Mouse (Mus musculus) E14TG2a.4 (cell line): ENCODE results near the gene Aggf1.

Experiments used
- CTCF ChIP-seq: conservative IDR thresholded peaks from 2 replicates; pipeline ENCODE4 v1.5.1; 2014; ENCODE audit warnings: low read length
- NANOG ChIP-seq: IDR thresholded peaks from 2 replicates; pipeline ENCODE4 v1.6.1; 2014; ENCODE audit warnings: borderline replicate concordance, low read length, mixed read lengths
- POU5F1 ChIP-seq: IDR thresholded peaks from 2 replicates; pipeline ENCODE4 v1.6.1; 2014; ENCODE audit warnings: low read length, borderline replicate concordance

DNA sequence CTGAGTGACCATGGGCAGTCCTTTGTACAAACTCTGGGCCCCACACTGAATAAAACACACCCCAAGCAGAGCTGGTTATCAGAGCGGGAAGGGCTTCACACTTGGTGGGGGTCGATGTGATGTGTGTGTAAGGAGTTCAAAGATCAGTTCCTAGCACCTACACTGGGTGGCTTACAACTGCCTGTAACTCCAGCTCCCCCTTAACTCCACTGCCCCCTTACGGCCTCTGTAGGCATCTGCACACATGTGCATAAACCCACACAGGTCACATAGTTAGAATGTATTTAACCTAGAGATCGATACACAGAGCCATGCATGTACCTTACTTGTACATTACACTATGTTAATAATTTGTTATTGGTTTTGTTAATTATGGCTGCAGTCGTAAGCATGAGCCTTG is 13.1 kb upstream of the Aggf1 start:
- TF ChIP-seq CTCF (peak; percentile 26), NANOG (no peak), POU5F1 (no peak)
